In the genomic region with DNA sequence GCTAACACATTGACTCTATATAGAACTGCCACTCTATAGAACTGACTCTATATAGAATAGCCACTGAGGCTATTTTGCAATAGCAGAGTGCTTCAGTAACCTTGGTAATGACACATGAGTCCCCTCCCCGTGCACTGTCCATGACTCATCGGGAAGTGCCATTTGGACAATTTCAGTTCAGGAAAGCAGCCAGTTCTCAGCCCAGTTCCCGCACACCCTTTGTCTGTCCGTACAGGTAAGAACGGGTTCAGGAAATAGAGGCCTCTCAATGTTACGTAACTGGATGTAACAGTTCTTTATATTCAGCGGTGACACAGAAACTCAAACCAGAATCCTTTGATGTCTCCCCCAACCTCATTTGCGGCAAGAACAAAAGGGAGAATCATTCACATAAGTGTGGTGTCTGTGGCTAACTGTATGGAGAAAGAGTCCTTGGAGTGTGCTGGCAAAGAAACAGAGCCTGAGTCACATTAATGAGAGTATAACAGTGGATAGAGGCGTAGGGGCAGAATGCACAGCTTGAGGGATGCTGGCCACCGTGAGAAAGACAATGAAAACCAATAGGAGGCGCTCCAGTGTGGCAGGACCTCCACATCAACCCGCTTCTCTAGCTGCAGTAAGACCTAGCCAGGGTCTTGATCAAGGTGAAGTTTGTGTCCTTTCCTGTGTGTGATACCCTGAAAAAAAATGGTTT, we compare ENCODE assay signal across 8 mouse cellular contexts.
DNase-seq lines count a peak whose midpoint lies in the region; ATAC-seq and TF ChIP-seq lines count a peak whose summit lies in the region.
"Had no signal": no experiment of that assay in that cellular context is flagged by ENCODE, and none has a peak within 500 bp of the region (broad histone marks: within the 10 kb centered on the region; RNA-seq: fewer than 3 reads in every experiment).

No protein-coding gene starts in this region.

- 70% methylated on average over 12 of the region's 12 CpGs for WGBS in midbrain, embryonic 10.5 days
- 65% methylated on average over 12 of the region's 12 CpGs for WGBS in midbrain, embryonic 14.5 days
- 33% methylated on average over 12 of the region's 12 CpGs for WGBS in forebrain, embryonic 14.5 days
- 61% methylated on average over 12 of the region's 12 CpGs for WGBS in midbrain, postnatal 0 days

- peak overlapping the region; percentile 49 for H3K27ac ChIP-seq in midbrain, embryonic 10.5 days (replicated peaks)
- no peak overlapping the region for H3K27ac ChIP-seq in midbrain, embryonic 14.5 days (replicated peaks; ENCODE audit: low read depth, low read length)
- H3K27ac ChIP-seq in forebrain, embryonic 14.5 days (ENCODE audit: low read depth, low read length), result no peak overlapping the region
- no peak overlapping the region for H3K27ac ChIP-seq in midbrain, postnatal 0 days (ENCODE audit: low read depth, low read length)

- H3K9me3 ChIP-seq in midbrain, embryonic 10.5 days (replicated peaks), result no peaks in the 10 kb centered on the region
- H3K9me3 ChIP-seq in midbrain, embryonic 14.5 days (ENCODE audit: control insufficient read depth, low read length), result no peaks in the 10 kb centered on the region
- no peaks in the 10 kb centered on the region for H3K9me3 ChIP-seq in forebrain, embryonic 14.5 days (replicated peaks; ENCODE audit: control insufficient read depth, low read length)
- H3K9me3 ChIP-seq in midbrain, postnatal 0 days (ENCODE audit: low read length), result no peaks in the 10 kb centered on the region

- no peak for DNase-seq in midbrain, embryonic 10.5 days (ENCODE audit: low spot score)
- no peak for DNase-seq in midbrain, embryonic 14.5 days
- DNase-seq in adrenal gland, postnatal 25 days, result peak; percentile 39
- peak; percentile 48 for DNase-seq in forebrain, embryonic 14.5 days (ENCODE audit: low spot score)
- DNase-seq in midbrain, postnatal 0 days (ENCODE audit: low spot score), result no peak
- DNase-seq in heart, adult 18-20 months, result no peak
- no peak for DNase-seq in right cerebral cortex, postnatal 36 days (ENCODE audit: low spot score in 2 of 2)
- DNase-seq: kidney, postnatal 14 days had no signal

- no peak for ATAC-seq in midbrain, embryonic 14.5 days (ENCODE audit: low FRiP score, low TSS enrichment)
- ATAC-seq in forebrain, embryonic 14.5 days, result peak; percentile 67
- ATAC-seq in midbrain, postnatal 0 days (ENCODE audit: low FRiP score), result peak; percentile 31; the same call in 1 of the 2 replicates

- H3K9ac ChIP-seq in midbrain, embryonic 14.5 days (replicated peaks; ENCODE audit: low read length), result no peak overlapping the region
- no peak overlapping the region for H3K9ac ChIP-seq in forebrain, embryonic 14.5 days (ENCODE audit: low read length)
- no peak overlapping the region for H3K9ac ChIP-seq in midbrain, postnatal 0 days (replicated peaks; ENCODE audit: low read length, poor library complexity, severe bottlenecking)

- H3K4me3 ChIP-seq in midbrain, embryonic 10.5 days, result no peak overlapping the region
- no peak overlapping the region for H3K4me3 ChIP-seq in midbrain, embryonic 14.5 days (replicated peaks; ENCODE audit: low read depth, low read length)
- no peak overlapping the region for H3K4me3 ChIP-seq in forebrain, embryonic 14.5 days (ENCODE audit: low read depth, low read length)
- H3K4me3 ChIP-seq in midbrain, postnatal 0 days (ENCODE audit: low read depth, low read length), result no peak overlapping the region

- no peak overlapping the region for H3K4me2 ChIP-seq in midbrain, embryonic 14.5 days (ENCODE audit: low read length)
- no peak overlapping the region for H3K4me2 ChIP-seq in forebrain, embryonic 14.5 days (ENCODE audit: low read length)
- H3K4me2 ChIP-seq in midbrain, postnatal 0 days (ENCODE audit: low read depth, low read length, poor library complexity, severe bottlenecking), result no peak overlapping the region

- H3K27me3 ChIP-seq in midbrain, embryonic 10.5 days (ENCODE audit: low read depth, poor library complexity, severe bottlenecking), result no peaks in the 10 kb centered on the region
- H3K27me3 ChIP-seq in midbrain, embryonic 14.5 days (ENCODE audit: control insufficient read depth, insufficient read depth, low read length), result no peaks in the 10 kb centered on the region
- no peaks in the 10 kb centered on the region for H3K27me3 ChIP-seq in forebrain, embryonic 14.5 days (replicated peaks; ENCODE audit: control insufficient read depth, insufficient read depth, low read length)
- H3K27me3 ChIP-seq in midbrain, postnatal 0 days (ENCODE audit: insufficient read depth, low read length), result no peaks in the 10 kb centered on the region

- TF ChIP-seq CTCF in midbrain, postnatal 0 days (IDR thresholded peaks at IDR 0.05), result peak; percentile 20; the same call in 1 of the 2 replicates

- no peaks in the 10 kb centered on the region for H3K36me3 ChIP-seq in midbrain, embryonic 10.5 days
- H3K36me3 ChIP-seq in midbrain, embryonic 14.5 days (ENCODE audit: control insufficient read depth, insufficient read depth, low read length), result no peaks in the 10 kb centered on the region
- no peaks in the 10 kb centered on the region for H3K36me3 ChIP-seq in forebrain, embryonic 14.5 days (ENCODE audit: control insufficient read depth, insufficient read depth, low read length)
- no peaks in the 10 kb centered on the region for H3K36me3 ChIP-seq in midbrain, postnatal 0 days (ENCODE audit: insufficient read depth, low read length)

- H3K4me1 ChIP-seq in midbrain, embryonic 10.5 days, result peaks cover 16% of the 10 kb centered on the region
- no peaks in the 10 kb centered on the region for H3K4me1 ChIP-seq in midbrain, embryonic 14.5 days (ENCODE audit: control insufficient read depth, insufficient read depth, low read length)
- 0 out of 2 replicates have a peak, but pooled peaks cover 3% of the 10 kb centered on the region for H3K4me1 ChIP-seq in forebrain, embryonic 14.5 days (ENCODE audit: control insufficient read depth, insufficient read depth, low read length)
- no peaks in the 10 kb centered on the region for H3K4me1 ChIP-seq in midbrain, postnatal 0 days (ENCODE audit: insufficient read depth, low read length)

Comparison
In these comparisons a context has a peak if more than half of its experiments do, and no peak if none do; other contexts are left out.
1. DNase-seq: peak in adrenal gland, postnatal 25 days (single experiment) and forebrain, embryonic 14.5 days (single experiment); none in midbrain, embryonic 10.5 days (single experiment), midbrain, embryonic 14.5 days (single experiment), midbrain, postnatal 0 days (single experiment), heart, adult 18-20 months (0 of 2) and right cerebral cortex, postnatal 36 days (0 of 2).